Mouse (Mus musculus): ENCODE measurements around the gene Sirt5.

Sirt5 gene

GRCm38 (mm10) chr13:43364985-43365824, at the start of gene Sirt5:
Gene Sirt5 (plus strand): TSS chr13:43365496.
- DNase-seq (ENCODE audit: low spot score in 2 of 2): peak; percentile 76 to 81

DNA sequence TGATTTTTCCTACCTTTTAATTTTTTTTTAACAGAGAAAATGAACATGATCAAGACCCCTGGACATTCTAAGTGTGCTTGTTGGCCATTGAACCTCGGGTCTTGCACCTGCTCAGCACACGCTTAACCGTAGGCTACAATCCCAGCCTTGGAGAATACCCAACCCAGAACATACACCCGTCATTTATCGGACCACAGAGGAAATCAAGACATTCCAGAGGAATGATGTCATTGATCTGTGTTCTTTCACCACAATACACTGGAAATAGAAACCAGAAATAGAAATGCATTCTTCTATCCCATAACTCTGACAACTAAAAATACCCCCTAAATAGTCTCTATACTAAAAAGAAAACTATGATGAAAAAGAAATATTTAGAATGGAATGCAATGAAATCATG, 47.9 kb upstream of the Sirt5 start:
- no peak for DNase-seq (ENCODE audit: low spot score in 2 of 2)

GRCm38 (mm10) chr13:43319396-43319795, 45.9 kb upstream of the Sirt5 start:
- DNase-seq (ENCODE audit: low spot score in 2 of 2): no peak

- no peak for DNase-seq (ENCODE audit: low spot score in 2 of 2)
Measured at GRCm38 (mm10) chr13:43321492-43321891, 43.8 kb upstream of the Sirt5 start.

DNA sequence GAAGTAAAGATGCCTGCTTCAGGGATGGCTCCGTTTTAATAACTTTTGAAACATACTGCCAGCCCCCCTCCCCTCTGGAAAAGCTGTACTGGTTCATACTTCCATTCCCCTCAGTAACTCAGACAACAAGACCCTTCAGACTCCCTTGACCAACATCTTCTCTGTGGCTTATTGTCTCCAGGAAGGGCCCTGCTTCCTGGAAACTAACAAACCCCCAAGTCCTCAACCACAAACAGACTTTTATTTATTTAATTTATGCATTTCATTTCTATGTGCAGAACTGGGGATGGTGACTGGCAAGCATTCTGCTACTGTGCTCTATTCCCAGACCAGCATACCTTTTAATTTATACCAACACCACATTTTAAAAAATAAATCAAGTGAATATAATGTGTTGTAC, 39.9 kb upstream of the Sirt5 start:
- no peak for DNase-seq (ENCODE audit: low spot score in 2 of 2)

- DNase-seq (ENCODE audit: low spot score in 2 of 2): no peak
Measured at GRCm38 (mm10) chr13:43331721-43332444, 33.4 kb upstream of the Sirt5 start.

- DNase-seq (ENCODE audit: low spot score in 2 of 2): no peak
Measured at GRCm38 (mm10) chr13:43332591-43332990, 32.7 kb upstream of the Sirt5 start.

GRCm38 (mm10) chr13:43336425-43337221, 28.7 kb upstream of the Sirt5 start:
- no peak for DNase-seq (ENCODE audit: low spot score in 2 of 2)

DNA sequence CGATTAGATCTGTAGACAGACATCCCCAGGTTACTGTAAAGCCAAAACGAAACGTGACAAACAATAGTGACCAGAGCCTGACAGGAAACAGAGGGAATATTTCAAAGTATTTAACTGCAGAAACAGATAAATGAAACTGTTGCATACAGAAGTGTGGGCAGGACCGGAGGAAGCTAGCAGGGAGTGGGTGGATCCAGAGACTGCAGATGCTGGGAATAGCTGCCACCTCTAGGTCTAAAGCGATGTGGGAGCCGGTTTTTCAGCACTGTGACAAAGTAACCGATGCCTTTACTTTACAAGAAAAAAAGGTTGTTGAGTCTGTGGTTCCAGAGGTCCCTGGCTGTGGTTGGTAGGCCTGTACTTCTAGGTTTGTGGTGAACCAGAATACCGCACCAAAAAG, 27.3 kb upstream of the Sirt5 start:
- no peak for DNase-seq (ENCODE audit: low spot score in 2 of 2)

GRCm38 (mm10) chr13:43338632-43339031, 26.7 kb upstream of the Sirt5 start:
- no peak for DNase-seq (ENCODE audit: low spot score in 2 of 2)

DNA sequence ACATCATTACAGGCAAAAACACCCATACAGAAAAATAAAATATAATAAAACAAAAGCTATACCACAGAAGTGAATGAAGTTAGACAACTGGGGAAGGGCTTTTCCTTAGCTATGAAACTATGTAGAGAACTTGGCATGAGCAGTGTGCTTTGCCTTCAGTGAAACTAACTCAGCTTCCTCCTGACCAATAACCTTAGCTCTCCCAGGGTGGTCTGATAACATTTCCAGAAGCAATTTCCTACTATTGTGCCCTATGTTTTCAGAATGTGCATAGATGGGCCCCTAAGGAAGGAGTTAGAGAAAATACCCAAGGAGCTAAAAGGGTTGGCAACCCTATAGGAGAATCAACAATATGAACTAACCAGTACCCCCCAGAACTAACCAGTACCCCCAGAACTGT, 18.5 kb upstream of the Sirt5 start:
- no peak for DNase-seq (ENCODE audit: low spot score in 2 of 2)

GRCm38 (mm10) chr13:43349376-43349775, 15.9 kb upstream of the Sirt5 start:
- DNase-seq (ENCODE audit: low spot score in 2 of 2): no peak

DNA sequence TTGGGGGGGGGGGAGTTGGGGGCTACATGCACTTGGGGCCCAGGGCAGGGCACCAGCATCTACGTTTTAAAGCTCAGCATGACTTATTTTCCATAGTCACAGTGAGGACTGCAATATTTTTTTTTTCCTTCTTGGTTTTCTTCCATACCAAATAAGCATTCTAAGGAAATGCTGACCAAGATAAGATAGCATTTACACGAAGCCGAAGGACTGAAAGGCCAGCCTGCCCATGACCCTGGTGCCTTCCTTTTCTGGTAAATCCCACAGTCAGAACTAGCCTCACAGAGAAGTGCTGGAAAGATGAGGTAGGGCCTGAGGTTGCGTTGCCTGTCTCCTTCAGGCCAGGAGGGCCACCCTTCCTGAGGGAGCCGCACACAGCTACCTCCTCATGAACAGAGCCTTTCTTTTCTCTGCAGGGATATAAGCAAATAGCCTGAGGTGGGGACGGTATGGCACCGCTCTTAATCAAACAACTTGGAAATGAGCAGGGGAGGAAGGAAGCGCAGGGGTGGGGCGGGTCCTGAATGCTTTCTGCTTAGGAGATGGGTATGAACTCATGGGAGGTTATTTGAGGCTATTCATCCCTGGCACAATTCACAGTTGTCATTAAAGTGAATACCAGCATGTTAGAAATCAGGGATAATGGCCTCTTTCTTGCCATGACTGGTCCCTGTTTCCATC, 14.7 kb upstream of the Sirt5 start:
- DNase-seq (ENCODE audit: low spot score in 2 of 2): no peak

GRCm38 (mm10) chr13:43353356-43353755, 11.9 kb upstream of the Sirt5 start:
- DNase-seq (ENCODE audit: low spot score in 2 of 2): no peak

GRCm38 (mm10) chr13:43354362-43354761, 10.9 kb upstream of the Sirt5 start:
- DNase-seq (ENCODE audit: low spot score in 2 of 2): no peak

- no peak for DNase-seq (ENCODE audit: low spot score in 2 of 2)
Measured at GRCm38 (mm10) chr13:43356346-43357125, 8.8 kb upstream of the Sirt5 start.

DNA sequence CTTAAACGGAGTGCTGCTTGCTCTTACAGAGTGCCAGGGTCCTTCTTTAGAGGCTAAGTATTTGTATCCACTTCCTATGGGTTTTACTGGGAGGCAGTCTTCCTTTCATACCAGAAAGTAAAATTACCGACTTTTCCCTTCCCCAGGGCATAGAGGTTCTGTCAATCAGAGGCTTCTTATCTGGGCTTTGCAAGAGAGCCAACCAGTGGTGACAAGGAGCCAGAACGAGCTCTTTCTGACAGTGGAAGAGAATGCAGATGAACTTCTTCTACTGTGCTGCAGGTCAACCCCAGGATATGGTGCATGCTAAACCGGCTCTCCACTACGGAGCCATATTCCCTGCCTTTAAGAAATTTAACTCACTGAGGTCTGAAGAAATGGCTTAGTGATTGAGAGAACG, 4.8 kb upstream of the Sirt5 start:
- DNase-seq (ENCODE audit: low spot score in 2 of 2): no peak

- no peak for DNase-seq (ENCODE audit: low spot score in 2 of 2)
Measured at GRCm38 (mm10) chr13:43362353-43362752, 2.9 kb upstream of the Sirt5 start.

GRCm38 (mm10) chr13:43365825-43366184, 509 bp downstream of the Sirt5 start:
- DNase-seq (ENCODE audit: low spot score in 2 of 2): no peak

GRCm38 (mm10) chr13:43370063-43370462, 4.8 kb downstream of the Sirt5 start:
- DNase-seq (ENCODE audit: low spot score in 2 of 2): no peak

DNA sequence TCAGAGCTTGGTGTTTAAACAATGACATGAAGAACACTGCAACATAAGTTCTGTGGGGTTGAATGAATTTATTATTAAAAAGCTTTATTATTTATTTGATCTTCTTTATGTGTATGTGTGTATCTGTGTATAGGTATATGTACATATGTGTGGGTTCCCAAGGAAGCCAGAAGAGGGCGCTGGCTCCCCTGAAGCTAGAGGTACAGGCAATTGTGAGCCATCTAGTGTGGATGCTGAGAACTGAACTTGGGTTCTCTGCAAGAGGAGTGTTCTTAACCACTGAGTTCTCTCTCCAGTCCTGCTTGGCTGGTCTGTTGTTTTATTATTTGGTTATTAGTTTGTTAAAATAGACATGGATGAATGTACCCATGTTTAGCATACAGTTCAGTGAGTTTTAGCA, 7.6 kb downstream of the Sirt5 start:
- no peak for DNase-seq (ENCODE audit: low spot score in 2 of 2)
